Mouse (Mus musculus): Measurements from ENCODE around the gene Sirt6.
"Not testable (repeated sequence)": the region's sequence is repeated elsewhere in the genome, so short reads cannot be mapped to it uniquely, and the experiment has no call there.

DNA sequence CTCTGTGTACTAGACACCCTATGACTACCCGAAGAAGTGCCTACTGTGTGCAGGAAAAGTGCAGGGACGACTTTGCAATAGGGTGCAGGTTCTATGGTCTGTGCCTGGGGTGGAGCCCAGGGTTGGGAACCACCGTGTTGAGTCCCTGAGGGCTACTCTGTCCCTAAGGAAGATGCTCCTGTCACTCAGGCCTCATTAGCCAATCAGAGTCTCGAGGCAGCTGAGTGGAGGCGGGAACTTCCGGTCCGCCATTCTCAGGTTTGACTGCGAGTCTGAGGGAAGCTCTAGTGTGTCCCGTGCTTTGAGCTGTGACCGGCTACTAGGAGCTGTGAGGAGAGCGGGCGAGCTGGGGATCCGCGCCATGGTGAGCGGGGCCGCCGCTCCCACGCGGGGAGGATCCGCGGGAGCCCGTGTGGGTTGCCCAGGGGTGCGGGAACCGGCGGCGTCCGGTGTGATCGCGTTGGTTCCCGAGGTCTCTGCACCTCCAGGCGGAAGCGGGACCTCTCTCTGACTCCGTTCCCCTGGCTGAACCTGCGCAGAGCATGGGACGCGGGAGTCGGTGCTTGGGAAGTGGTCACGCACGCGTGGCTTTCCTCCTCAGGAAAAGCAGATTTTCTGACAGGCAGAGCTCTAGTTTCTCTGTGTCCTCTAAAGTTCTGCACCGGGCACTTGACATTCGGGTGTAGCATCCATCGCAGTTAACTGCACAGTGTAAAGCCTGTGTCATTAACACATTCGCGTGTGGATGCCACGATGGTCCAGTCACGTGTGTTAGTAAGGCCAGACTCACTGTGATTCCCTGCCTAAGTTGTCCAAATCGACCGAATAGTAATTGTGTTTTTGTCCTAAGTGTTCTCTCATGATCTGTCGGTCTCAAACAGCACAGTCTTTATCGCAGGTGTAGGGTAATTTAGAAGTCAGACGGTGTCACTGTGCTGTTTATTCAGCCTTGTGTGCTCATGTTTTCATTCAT is 21.5 kb upstream of the Sirt6 start, which contains the start of gene Gm10778:
- TF ChIP-seq CTCF (IDR thresholded peaks at IDR 0.05; ENCODE audit: borderline replicate concordance, control insufficient read depth, extremely low read depth, insufficient read depth, low read length, poor library complexity); POLR2A (IDR thresholded peaks at IDR 0.05; ENCODE audit: control insufficient read depth, extremely low read depth, insufficient read depth, low read length, poor library complexity): not testable (repeated sequence)

All from thymus, adult 2 months (tissue).